Mouse (Mus musculus) heart, adult 8-10 months (tissue): Measurements from ENCODE around the gene Zfp618. TPM values are rescaled to one million over a fixed set of nuclear protein-coding genes. Genes with fewer than 3 reads are reported as not detected.
A peak's percentile ranks its signal among the peaks of the same experiment; 100 is the strongest.

ENCODE experiments used
- DNase-seq: peaks from one replicate; pipeline ENCODE4 v3.0.0; 2022; ENCODE audit warnings: low spot score
- total RNA-seq, 4 experiments: library from RNA; stranded (reverse); gene quantifications; 2 replicates each; pipeline ENCODE4 v1.2.4; 2022

Gene Zfp618
- total RNA-seq, 4 experiments from 2014 or later, result 0.19 to 0.47 (median 0.24) TPM

DNA sequence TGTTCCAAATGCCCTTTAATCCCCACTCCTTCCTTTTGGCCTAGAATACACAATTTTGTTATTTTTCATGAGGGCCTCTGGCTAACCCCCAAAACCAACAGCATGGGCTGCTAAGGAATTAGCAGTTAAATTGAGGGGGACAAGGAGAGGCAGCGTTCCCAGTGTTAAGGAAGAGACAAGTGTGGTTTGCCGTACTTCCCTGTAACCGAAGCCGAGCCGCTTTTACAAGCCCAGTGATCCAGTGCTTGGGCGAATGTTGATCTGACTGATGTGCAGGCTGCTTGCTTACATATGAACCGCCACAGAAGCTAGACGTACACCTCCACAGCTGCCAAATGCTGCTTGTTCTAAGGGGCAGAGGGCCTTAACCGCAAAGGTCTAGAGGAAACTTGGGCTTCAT is 99.5 kb downstream of the Zfp618 start:
- DNase-seq, result no peak

DNA sequence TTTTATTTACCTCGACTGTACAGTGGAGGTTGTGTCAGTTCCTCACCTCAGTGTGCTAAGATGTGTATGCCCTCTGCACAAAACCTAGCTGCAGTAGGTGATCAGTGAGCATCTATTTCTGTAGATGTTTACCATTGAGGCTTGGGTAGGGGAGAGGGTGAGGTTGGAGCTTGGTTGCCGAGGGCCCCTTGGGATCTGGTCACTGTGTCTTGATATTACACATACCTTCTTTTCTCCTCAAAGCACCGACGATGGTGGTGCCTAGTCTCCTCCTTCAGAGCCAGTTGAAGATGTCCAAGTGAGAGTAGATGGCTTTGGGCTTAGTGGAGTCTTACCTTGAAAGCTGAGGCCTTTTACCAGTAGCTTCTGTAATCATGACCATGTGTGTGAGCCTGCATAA is 101.4 kb downstream of the Zfp618 start:
- no peak for DNase-seq

DNA sequence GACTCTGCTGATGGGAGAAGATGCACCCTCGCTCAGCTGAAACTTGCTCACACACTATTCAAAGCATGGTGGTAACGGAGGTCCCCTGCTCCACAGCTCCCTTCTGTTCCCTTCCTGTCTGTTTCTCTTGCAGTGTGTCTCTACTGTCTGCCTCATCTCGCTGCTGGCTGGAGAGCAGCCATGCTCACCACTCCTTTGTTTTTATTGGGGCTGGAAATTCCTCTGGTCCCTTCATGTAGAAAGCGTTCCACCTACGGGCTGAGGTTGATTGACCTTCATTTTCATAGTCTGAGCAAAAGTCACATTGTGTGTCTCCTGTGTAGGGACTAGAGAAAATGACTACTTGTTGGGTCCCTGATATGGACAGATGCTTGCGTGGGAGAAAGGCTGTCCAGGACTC is 102.4 kb downstream of the Zfp618 start:
- DNase-seq, result no peak

DNA sequence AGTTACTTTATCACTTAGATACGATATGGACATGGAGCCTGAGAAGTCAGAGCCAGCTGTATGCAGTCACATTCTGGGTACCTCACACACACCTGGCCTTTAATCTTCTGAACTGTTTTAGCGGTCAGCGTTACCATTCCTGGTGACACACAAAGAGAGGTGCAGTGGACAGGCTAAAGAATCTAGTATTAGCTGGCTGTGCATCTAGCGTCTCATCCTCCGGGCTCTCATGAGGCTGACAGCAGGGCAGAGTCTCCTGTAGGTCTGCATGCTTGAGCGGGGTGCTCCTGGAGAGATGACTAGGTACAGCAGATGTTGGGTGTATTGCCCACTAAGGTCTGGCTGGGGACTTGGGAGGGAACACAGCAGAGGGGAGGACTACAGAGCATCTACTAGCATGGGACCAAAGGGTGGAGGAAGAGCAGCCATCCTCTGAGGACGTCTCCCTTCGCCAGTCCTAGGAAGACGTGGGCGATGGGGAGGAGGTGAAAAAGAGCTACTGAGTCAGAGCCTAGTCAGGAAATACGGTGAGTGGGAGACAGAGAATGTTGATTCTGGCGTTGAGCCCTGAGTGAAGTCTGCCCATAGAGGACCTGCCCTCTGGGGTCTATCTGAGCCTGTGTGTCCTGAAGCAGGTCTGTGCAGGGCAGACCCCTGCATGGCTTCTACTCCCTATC is 103.3 kb downstream of the Zfp618 start:
- DNase-seq, result no peak

DNA sequence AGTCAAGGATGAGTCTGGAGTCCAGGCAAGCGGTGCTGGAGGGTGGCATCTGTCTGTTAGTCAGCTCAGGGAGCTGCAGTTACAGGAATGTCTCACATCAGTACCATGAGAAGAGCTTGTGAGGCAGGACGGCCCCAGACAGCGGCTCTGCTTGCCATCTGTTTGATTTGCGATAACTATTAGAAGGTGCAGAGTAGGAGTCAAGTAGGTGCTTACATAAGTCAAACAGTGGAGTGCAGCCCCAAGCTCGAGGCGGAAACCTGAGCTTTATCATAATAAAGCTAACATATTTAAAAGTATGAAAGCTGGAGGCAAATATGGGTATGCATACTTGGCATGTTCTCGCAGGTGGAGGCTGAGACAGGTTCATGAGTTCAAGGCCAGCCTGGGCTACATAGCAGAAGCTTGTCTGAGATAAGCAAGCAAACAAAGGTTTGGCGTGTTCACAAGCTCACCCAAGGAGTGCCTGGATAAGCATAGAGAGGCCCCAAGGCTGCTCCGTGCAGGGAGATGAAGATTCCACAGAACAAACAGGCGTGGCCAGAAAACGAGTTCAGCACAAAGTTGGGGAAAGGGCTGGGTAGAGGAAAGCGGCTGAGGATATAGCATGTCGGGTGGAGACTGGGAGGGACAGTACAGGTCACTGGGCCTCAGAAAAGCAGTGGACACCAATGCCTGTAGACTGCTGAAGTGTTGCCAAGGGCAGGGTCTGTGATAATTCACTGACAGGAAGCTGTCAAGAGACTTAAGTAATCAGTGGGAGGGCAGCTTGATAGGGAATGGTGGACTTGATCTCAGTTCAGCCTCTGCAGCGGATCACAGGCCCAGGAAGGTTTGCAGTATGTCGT is 106.3 kb downstream of the Zfp618 start:
- DNase-seq, result no peak

DNA sequence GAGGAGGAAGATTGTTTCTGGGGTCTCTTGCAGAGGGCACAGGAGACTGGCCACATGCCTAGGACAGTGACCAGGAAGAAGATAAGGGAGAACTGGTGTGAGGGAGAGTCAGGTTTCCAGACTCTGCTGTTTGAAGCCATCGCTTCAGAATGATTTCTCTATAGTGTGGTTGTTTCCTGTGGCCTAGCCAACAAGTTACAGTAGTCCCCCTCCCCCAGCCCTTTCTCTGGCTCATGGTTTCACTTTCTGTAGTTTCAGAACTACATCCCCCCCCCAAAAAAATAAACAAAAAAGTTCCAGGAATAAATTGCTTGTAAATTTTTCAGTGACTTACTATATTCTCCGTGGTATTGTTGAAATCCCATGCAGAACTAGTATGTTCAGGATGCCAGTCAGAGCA is 107.8 kb downstream of the Zfp618 start:
- DNase-seq, result no peak

DNA sequence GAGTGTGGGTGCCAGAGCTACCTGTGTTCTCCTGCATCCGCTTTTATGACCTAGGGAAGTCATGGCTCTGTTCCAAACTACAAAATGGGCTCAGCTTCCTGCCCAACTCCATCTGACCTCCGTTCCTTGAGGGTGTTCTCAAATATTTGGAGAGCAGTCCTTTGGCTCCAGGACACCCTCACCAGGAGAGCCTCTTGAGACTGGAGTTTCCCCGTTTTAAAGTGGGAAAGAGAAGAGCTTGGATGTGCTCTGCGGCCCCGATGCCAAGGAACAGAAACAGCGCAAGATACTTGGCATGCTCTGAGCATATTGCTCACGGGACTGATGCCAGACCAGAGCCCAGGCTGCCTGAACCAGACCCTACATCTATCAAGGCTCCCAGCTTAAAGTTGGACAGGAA is 113.8 kb downstream of the Zfp618 start:
- DNase-seq, result no peak

DNA sequence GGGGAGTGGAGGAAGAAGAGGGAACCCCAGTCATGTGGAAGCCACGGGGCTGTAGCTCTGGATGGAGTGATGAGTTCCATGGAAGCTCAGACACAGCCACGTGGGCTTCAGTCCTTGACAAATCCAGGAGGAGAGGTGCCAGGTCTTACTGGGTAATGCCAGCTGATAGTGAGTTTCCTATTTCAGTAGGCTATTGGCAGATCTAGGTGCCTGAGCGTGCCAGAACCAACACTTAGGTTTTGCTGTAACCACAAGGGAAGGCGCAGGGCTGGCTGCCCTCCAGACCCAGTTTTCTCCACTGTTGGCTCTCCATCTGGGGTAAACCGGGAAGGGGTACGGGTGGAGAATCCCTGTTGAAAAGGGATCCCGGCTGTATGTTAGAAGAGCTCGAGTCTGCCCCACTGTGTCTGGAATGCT is 119.1 kb downstream of the Zfp618 start:
- DNase-seq, result peak; percentile 79

DNA sequence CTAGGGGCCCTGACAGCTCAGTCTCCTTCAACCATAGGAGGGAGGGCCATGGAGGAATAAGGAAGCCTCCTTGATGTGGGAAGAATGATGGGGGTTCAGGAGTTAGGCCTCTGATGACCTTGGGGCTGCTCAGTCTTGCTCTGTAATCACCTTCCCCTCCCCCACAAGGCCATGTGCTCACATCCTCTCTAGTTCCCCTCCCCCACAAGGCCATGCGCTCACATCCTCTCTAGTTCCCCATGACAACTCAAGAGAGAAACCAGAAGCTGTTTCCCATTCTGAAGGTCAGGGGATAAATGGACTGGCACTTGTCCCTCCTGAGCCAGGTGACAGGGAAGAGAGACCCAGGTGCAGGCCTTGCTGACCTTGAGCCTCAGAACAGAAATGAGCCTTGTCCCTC is 124.1 kb downstream of the Zfp618 start:
- no peak for DNase-seq

DNA sequence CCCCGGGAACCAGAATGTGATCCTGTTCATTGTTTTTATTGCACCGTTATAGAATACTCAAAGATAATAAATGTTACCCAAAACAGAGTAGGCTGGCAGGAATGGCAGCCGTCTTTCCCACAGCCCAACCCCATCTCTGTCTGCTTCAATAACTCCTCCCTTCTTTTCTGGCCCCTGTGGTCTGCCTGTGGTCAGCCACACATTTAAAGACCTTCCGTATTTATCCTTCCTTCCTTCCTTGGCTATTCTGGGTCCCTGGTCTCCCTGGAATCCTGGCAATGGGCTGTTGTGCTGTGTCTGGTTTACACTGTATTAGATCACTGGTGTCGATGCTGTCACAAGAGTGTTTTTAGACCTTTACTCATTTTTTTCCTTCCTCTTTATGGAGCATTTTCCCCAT is 125.8 kb downstream of the Zfp618 start:
- DNase-seq, result no peak

DNA sequence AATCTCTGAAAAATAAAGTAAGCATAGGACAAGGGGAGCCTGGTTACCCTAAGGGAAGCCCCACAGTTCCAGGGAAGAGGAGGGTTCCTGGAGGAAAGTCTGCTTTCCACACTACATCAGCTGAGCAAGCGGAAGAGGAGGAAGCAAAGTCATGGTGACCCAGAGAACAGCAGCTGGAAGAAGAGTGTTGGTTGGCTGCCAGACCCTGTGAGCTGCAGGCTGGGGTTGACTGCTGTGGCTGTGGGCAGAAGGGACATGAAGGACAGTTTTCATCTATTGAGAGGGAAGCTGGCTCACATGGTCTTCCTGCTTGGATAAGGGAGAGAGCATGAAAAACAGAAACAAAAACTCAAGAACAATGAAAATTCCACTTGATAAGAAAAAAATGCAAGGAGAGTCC is 132.2 kb downstream of the Zfp618 start:
- DNase-seq, result peak; percentile 48

DNA sequence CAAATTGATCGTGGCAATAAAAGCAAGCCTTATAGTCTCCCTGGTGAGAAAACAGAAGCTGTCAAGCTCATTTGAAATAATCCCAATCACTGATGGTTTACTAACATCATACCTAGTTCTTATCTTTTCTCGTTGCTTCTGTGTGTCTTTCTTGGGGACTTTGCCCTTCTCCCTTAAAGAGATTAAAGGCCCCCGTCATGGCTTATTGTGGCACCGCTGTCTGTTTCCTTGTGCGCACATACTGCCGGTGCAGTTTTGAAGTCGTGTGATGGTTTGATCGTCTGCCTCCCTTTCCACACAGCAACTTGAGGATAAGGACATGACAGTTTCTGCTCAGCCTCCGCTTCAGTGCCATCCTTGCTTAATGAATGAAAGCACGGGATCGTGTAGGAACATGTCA is 135.1 kb downstream of the Zfp618 start:
- DNase-seq, result no peak

DNA sequence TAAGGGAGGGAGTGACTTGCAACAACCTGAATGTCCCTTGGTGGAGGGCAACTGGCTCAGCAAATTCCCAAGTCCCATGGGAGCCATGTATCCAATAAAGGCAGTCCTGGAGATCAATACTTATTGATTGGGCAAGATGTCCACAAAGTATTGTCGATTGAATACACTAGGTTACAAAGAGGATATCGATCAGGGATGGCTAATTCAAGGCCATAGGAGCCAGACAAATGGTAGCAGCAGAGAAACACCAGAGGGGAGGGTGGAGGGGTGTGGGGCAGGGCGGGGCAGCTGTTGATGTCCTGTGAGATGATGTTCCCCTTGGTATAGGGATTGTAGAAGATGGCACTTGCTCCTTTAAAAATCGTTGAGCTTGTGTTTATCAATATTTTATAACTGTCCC is 136.7 kb downstream of the Zfp618 start:
- no peak for DNase-seq

DNA sequence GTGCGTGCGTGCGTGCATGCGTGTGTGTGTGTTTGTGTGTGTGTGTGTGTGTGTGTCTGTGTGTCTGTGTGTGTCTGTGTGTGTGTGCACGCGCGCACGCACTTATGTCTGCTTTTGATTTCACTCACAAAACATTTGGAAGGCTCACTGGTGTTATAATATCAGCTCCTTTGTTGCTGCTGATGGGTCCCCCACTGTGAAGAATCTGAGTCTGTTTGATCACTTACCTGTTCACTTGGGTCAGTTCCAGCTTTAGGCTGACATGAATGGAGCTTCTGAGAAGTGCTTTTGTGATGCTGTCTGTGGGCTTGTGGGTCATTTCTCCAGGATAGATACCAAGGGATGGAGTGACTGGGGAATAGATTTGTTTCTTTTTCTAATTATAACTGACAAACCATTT is 140.3 kb downstream of the Zfp618 start:
- DNase-seq, result no peak

DNA sequence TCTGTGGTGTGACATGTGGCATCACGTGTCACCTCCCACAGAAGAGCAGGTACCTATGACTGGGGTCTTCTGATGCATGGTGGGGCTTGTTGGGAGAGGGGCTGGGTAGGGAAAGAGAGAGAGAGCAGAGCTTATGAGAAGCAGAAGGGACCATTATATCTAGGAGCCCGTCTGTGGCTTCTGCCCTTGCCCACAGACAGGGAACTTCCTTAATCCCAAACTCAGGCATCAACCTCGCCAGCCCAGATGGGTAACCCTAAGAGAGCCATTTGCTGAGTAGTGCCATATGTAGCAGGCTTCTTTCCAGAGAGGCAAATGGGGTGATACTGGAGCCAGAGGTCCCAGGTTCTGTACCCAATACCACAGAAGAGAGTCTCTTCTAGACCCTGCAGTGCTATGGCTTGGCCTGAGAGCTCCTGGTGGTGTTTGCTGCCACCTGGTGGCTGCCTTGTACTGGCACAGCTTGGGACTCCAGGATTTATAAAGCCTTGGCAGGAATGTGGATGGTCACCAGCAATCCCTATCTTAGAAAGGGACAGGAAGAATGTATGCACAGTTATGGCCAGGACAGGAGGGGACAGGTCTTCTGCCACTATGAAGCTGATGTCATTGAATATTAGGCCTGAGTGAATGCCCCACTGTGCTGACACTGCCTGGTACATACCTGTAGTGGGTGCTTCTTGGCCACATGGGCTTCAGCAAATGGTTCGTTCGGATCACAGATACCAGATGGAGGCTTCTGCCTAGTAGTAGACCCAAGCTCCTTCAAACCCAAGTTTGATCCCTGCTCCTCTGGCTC is 153.5 kb downstream of the Zfp618 start:
- DNase-seq, result peak; percentile 59

DNA sequence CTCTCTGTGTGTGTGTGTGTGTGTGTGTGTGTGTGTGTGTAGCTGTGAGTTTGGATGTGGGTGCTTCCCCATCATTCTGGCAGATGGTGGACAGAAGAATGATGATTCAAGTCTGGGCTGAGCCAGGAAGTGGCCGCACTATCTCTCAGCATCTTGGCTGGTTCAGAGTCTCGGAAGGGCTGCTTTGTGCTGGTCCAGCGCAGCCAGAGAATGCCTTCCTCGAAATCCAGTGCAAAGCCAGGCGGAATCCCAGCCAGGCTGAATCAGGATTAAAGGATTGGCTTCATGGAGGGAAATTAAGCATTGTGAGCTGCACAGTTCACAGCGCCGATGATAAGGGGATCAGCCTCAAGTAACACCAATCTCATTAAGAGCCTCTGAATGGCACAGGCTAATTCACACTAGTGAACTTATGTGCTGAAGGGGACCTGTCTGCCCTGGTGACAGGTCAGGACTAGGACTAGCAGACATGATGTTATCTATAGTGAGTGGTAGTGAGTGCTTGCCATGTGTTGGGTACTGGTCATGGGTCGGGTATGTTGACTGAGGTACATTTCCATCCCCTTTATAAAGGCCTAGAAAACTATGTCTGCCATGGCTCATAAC is 159.6 kb downstream of the Zfp618 start:
- DNase-seq, result no peak

DNA sequence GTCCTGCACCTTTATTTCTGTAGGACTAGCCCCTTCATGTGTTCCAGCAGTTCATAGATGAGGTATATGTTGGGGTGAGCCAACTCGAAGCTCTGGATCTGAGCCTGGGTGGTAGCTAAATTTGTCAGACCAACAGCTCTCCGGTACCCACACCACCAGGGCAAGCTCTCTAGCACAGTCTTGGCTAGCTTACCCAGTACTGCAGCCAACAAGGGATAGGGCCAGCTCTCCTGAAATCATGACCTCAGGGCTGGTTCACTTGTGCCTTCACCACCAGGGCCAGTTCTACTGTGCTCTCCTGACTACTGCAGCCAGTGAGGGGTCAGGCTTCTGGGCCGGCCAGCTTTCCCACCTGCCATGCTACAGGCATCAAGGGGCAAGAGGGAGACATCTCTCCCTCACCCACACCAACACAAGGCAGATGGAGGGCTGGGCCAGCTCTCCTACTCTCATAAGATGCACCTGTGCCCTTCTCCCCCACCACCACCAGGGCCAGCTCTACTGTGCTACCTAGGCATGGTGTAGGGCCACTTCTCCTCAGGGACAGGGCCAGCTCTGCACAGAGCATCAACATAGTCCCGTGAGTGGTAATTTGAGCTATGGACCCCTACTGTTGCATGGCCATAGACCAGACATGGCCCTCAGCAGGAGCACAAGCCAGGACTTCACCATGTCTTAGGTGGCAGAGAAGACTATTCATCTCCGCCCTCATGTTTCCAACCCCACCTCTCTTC is 164.7 kb downstream of the Zfp618 start:
- peak; percentile 63 for DNase-seq

DNA sequence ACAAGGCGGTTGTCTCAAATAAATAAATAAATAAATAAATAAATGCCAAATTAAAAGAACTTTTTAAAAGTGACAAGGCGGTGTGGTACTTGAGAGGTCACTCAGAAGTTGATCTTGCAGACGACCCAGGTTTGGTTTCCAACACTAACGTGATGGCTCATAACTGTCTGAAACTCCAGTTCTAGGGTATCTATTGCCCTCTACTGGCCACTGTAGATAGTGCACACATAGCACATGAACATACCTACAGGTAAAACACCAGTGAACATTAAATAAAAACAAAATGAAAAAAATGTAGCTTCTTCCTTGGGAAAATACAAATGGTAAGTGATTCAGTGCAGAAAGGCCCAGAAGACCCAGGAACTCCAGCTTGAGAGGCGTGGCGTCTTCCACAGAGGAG is 181.9 kb downstream of the Zfp618 start:
- no peak for DNase-seq

DNA sequence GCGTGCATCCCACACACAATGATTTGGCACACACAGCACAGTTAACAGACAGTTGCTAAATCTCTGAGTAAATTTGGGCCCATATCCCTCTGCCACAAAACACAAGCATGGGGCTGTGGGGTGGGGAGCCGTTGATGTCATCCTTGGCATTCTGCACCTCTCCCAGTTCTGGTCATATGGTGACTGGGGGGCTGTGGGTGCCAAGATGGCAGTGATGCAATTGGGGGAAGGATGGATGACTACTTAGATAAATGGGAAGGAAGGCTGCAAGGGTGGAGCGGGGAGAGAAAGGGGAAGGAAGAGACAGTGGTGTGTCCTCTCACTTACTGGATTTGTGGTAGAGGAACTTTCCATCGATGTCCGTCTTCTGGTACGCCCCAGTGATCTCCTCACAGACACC is 185.8 kb downstream of the Zfp618 start:
- DNase-seq, result no peak

DNA sequence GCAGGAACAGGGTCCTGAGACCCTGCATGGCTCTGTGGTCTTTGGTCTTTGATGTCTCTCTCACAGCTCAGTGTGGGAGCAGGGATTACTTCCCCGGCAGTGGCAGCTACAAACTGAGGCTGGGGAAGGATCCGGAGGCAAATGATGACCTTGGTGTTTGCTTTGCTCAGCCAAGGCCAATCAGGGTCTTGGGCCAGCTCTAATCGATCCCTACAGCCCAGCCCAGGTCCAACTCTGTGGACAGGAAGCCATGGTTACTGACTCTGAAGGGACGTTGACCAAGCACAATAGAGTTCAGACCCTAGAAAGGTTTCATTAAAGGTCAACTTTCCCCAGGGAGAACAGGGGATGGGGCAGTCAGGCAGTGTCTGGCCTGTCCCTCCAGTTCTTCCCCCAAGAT is 188.7 kb downstream of the Zfp618 start:
- DNase-seq, result no peak

DNA sequence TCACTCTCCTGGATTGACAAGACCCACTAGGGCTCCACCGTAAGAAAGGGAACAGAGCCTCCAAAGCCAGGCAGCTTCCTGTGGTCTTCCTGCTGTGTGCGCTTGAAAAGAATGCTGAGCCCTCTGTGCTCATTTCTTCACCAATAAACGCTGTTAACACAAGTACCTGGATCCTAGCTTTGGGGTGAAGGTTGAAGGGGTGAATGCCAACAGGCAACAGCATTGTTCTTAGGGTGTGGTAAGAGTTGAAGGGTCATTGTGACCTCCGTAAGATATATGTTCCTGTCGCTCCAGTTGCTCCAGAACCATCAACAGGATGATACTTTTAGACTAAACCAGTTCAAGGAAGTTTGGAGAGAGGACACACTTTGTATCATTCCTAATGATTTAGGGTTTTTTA is 189.3 kb downstream of the Zfp618 start, which contains the start of gene Ambp:
TSS of gene Ambp (minus strand) at position 101 of the 400 bp plus-strand sequence.
- DNase-seq, result no peak
